ENCODE assay signal across 19 mouse cellular contexts in genomic region chr17:28659564-28659963, GRCm38 (mm10). TPM values are rescaled to one million over a fixed set of nuclear protein-coding genes. Genes with fewer than 3 reads are reported as not detected.
DNase-seq lines count a peak whose midpoint lies in the region; ATAC-seq and TF ChIP-seq lines count a peak whose summit lies in the region.
"Had no signal": no experiment of that assay in that cellular context is flagged by ENCODE, and none has a peak within 500 bp of the region (broad histone marks: within the 10 kb centered on the region; RNA-seq: fewer than 3 reads in every experiment).

No protein-coding gene starts in this region.

- no peaks in the 10 kb centered on the region for H3K27me3 ChIP-seq in forebrain, embryonic 14.5 days (replicated peaks; ENCODE audit: control insufficient read depth, insufficient read depth, low read length)
- no peaks in the 10 kb centered on the region for H3K27me3 ChIP-seq in forebrain, embryonic 16.5 days (replicated peaks; ENCODE audit: control insufficient read depth, insufficient read depth, low read length)
- H3K27me3 ChIP-seq in lung, embryonic 15.5 days = no peaks in the 10 kb centered on the region
- H3K27me3 ChIP-seq: heart, embryonic 15.5 days; Patski had no signal

- no peak for TF ChIP-seq CTCF in brain, embryonic 14.5 days (IDR thresholded peaks at IDR 0.05; ENCODE audit: borderline replicate concordance, extremely low read depth, insufficient read depth, insufficient read length)

- peaks cover 9% of the 10 kb centered on the region; the same call in 1 of the 2 replicates for H3K4me1 ChIP-seq in forebrain, embryonic 14.5 days (ENCODE audit: control insufficient read depth, insufficient read depth, low read length)
- H3K4me1 ChIP-seq in forebrain, embryonic 16.5 days (replicated peaks; ENCODE audit: control insufficient read depth, insufficient read depth, low read length) = peaks cover 13% of the 10 kb centered on the region
- H3K4me1 ChIP-seq in lung, embryonic 15.5 days = peaks cover 21% of the 10 kb centered on the region
- H3K4me1 ChIP-seq: embryonic facial prominence, embryonic 10.5 days had no signal

- H3K36me3 ChIP-seq in forebrain, embryonic 14.5 days (ENCODE audit: control insufficient read depth, insufficient read depth, low read length) = no peaks in the 10 kb centered on the region
- no peaks in the 10 kb centered on the region for H3K36me3 ChIP-seq in forebrain, embryonic 16.5 days (ENCODE audit: control insufficient read depth, insufficient read depth)
- H3K36me3 ChIP-seq in lung, embryonic 15.5 days = no peaks in the 10 kb centered on the region
- H3K36me3 ChIP-seq: embryonic facial prominence, embryonic 10.5 days; heart, embryonic 15.5 days had no signal

- no peak overlapping the region; the same call in 1 of the 2 replicates for H3K27ac ChIP-seq in forebrain, embryonic 14.5 days (ENCODE audit: low read depth, low read length)
- H3K27ac ChIP-seq in forebrain, embryonic 16.5 days (ENCODE audit: low read length) = no peak overlapping the region
- no peak overlapping the region for H3K27ac ChIP-seq in lung, embryonic 15.5 days
- H3K27ac ChIP-seq: embryonic facial prominence, embryonic 10.5 days; heart, adult 2 months; heart, embryonic 15.5 days; hindbrain, embryonic 14.5 days had no signal

- no peak overlapping the region for H3K9ac ChIP-seq in forebrain, embryonic 14.5 days (ENCODE audit: low read length)
- H3K9ac ChIP-seq in forebrain, embryonic 16.5 days (replicated peaks; ENCODE audit: low read depth, low read length) = no peak overlapping the region
- H3K9ac ChIP-seq in lung, embryonic 15.5 days = no peak overlapping the region
- H3K9ac ChIP-seq: heart, embryonic 15.5 days; hindbrain, embryonic 14.5 days had no signal

- DNase-seq in forebrain, embryonic 14.5 days (ENCODE audit: low spot score) = peak; percentile 49
- DNase-seq in kidney, postnatal 10 days = peak; percentile 22
- no peak for DNase-seq in kidney, adult 9 months
- no peak for DNase-seq in lung, postnatal 4 days
- DNase-seq in brain, embryonic 14.5 days (ENCODE audit: low read depth) = peak; percentile 65
- DNase-seq: adrenal gland, postnatal 25 days; cerebellum, adult 2 months; cerebellum, postnatal 10 days; gastrocnemius, postnatal 14 days; heart, adult 2 months; heart, postnatal 14 days had no signal

- no peak for TF ChIP-seq POLR2A in brain, embryonic 14.5 days (IDR thresholded peaks at IDR 0.05; ENCODE audit: borderline replicate concordance, extremely low read depth, insufficient read depth, insufficient read length, poor library complexity, severe bottlenecking)

- 39% methylated on average over 6 of the region's 6 CpGs for WGBS in forebrain, embryonic 14.5 days
- 35% methylated on average over 6 of the region's 6 CpGs for WGBS in forebrain, embryonic 16.5 days
- 41% methylated on average over 6 of the region's 6 CpGs for whole genome bisulfite sequencing in lung, embryonic 15.5 days

- no peak for ATAC-seq in forebrain, embryonic 14.5 days
- ATAC-seq in forebrain, embryonic 16.5 days = no peak
- peak; percentile 63; the same call in 1 of the 2 replicates for ATAC-seq in lung, embryonic 15.5 days (ENCODE audit: borderline replicate concordance, extremely low read depth, low FRiP score, low TSS enrichment)
- ATAC-seq: activated CD4-positive, CD25-positive, alpha-beta regulatory T cell, adult 4 months; Patski had no signal

- no peaks in the 10 kb centered on the region for H3K9me3 ChIP-seq in forebrain, embryonic 14.5 days (replicated peaks; ENCODE audit: control insufficient read depth, low read length)
- H3K9me3 ChIP-seq in forebrain, embryonic 16.5 days (ENCODE audit: control insufficient read depth, low read length) = no peaks in the 10 kb centered on the region
- H3K9me3 ChIP-seq in lung, embryonic 15.5 days = no peaks in the 10 kb centered on the region
- H3K9me3 ChIP-seq: embryonic facial prominence, embryonic 10.5 days; heart, embryonic 15.5 days had no signal

- H3K4me2 ChIP-seq in forebrain, embryonic 14.5 days (ENCODE audit: low read length) = no peak overlapping the region
- H3K4me2 ChIP-seq in forebrain, embryonic 16.5 days (ENCODE audit: low read length) = no peak overlapping the region
- no peak overlapping the region for H3K4me2 ChIP-seq in lung, embryonic 15.5 days
- H3K4me2 ChIP-seq: heart, embryonic 11.5 days; heart, embryonic 15.5 days; hindbrain, embryonic 14.5 days had no signal

- H3K4me3 ChIP-seq in forebrain, embryonic 14.5 days (ENCODE audit: low read depth, low read length) = no peak overlapping the region
- H3K4me3 ChIP-seq in forebrain, embryonic 16.5 days (replicated peaks; ENCODE audit: low read length) = no peak overlapping the region
- H3K4me3 ChIP-seq in lung, embryonic 15.5 days = no peak overlapping the region
- H3K4me3 ChIP-seq: embryonic facial prominence, embryonic 10.5 days; heart, adult 2 months; heart, embryonic 15.5 days had no signal

RNA-seq across cellular contexts. Expression of gene Slc26a8, which starts 30.5 kb away (rescaled TPM):
- 0.88 and 1.3 TPM in 2 replicates for polyA plus RNA-seq in forebrain, embryonic 14.5 days (2014; fragmentation: Nextera tagmentation; extraction: Ambion mirVana)
- polyA plus RNA-seq in forebrain, embryonic 16.5 days (2015; fragmentation: Nextera tagmentation; extraction: Ambion mirVana) = 1.2 and 3.4 TPM in 2 replicates
- polyA plus RNA-seq in lung, embryonic 15.5 days (2015; fragmentation: Nextera tagmentation; extraction: Ambion mirVana) = 0.47 and 0.58 TPM in 2 replicates
- polyA plus RNA-seq in brain, embryonic 14.5 days (2012; rRNA removed) = 3.1 and 3.2 TPM in 2 replicates
- polyA plus RNA-seq: activated CD4-positive, CD25-positive, alpha-beta regulatory T cell, adult 4 months had no signal

RNA-seq across cellular contexts. Expression of gene Mapk14, which starts 31.6 kb away (rescaled TPM):
- 26.5 and 27.2 TPM in 2 replicates for polyA plus RNA-seq in forebrain, embryonic 14.5 days (2014; fragmentation: Nextera tagmentation; extraction: Ambion mirVana)
- polyA plus RNA-seq in forebrain, embryonic 16.5 days (2015; fragmentation: Nextera tagmentation; extraction: Ambion mirVana) = 27.2 and 27.8 TPM in 2 replicates
- 53.3 and 55.6 TPM in 2 replicates for polyA plus RNA-seq in lung, embryonic 15.5 days (2015; fragmentation: Nextera tagmentation; extraction: Ambion mirVana)
- polyA plus RNA-seq in brain, embryonic 14.5 days (2012; rRNA removed) = 64.7 and 66.2 TPM in 2 replicates

RNA-seq across cellular contexts. Expression of gene Srpk1, which starts 37.1 kb away (rescaled TPM):
- 126 and 142 TPM in 2 replicates for polyA plus RNA-seq in forebrain, embryonic 14.5 days (2014; fragmentation: Nextera tagmentation; extraction: Ambion mirVana)
- polyA plus RNA-seq in forebrain, embryonic 16.5 days (2015; fragmentation: Nextera tagmentation; extraction: Ambion mirVana) = 107 and 113 TPM in 2 replicates
- 75.1 and 79.3 TPM in 2 replicates for polyA plus RNA-seq in lung, embryonic 15.5 days (2015; fragmentation: Nextera tagmentation; extraction: Ambion mirVana)
- polyA plus RNA-seq in brain, embryonic 14.5 days (2012; rRNA removed) = 61.8 and 75.6 TPM in 2 replicates

Comparison
In these comparisons a context has a peak if more than half of its experiments do, and no peak if none do; other contexts are left out.
1. DNase-seq: peak in forebrain, embryonic 14.5 days (single experiment), kidney, postnatal 10 days (single experiment) and brain, embryonic 14.5 days (single experiment); none in kidney, adult 9 months (single experiment) and lung, postnatal 4 days (0 of 2).